Mouse (Mus musculus): Measurements from ENCODE around the gene Zfp526.

- TF ChIP-seq POLR2A (IDR thresholded peaks at IDR 0.05; ENCODE audit: insufficient read depth, low read depth, low read length) (no peak), CTCF (IDR thresholded peaks at IDR 0.05; ENCODE audit: insufficient read depth, low read depth, low read length) (0 out of 2 replicates have a peak, but pooled peaks have one; percentile 16)
Observed at GRCm38 (mm10) chr7:25218705-25219415, 2.4 kb upstream of the Zfp526 start.
